Mouse (Mus musculus): ENCODE measurements around the gene Ccdc173. TPM values are rescaled to one million over a fixed set of nuclear protein-coding genes. Genes with fewer than 3 reads are reported as not detected.

Ccdc173 gene
- total RNA-seq (2021) (under 1 TPM; 0.59 to 0.65 TPM), polyA plus RNA-seq (2012; rRNA removed) (0.12 and 0.23 TPM in 2 replicates)
- long read RNA-seq, partial matches to known transcripts, result 0 of 1 reads
- long read RNA-seq, other reads (novel, unspliced or antisense), result 1 of 1 reads

- peak; percentile 96 to 98 for DNase-seq
- TF ChIP-seq CTCF (IDR thresholded peaks at IDR 0.05), result no peak
- TF ChIP-seq POLR2A (IDR thresholded peaks at IDR 0.05; ENCODE audit: insufficient read depth, low read depth, low read length), result peak; percentile 81
- TF ChIP-seq EP300 (IDR thresholded peaks at IDR 0.05; ENCODE audit: insufficient read depth, low read depth, low read length), result 0 out of 2 replicates have a peak, but pooled peaks have one; percentile 22
- peaks cover 2% of the 10 kb centered on the region for H3K4me1 ChIP-seq (ENCODE audit: control insufficient read depth, insufficient read depth, low read length)
- H3K27ac ChIP-seq, result peak within 1 kb of the TSS; percentile 84
- H3K79me2 ChIP-seq (replicated peaks; ENCODE audit: control insufficient read depth, insufficient read depth, low read length), result no peaks in the 10 kb centered on the region
- intact Hi-C loops (cut with DNase I), result loop anchor here (2.0 to 5.0 kb wide), 2 partner anchors 67 to 152 kb away; partner anchors contain the start of gene Ppig
- H3K9ac ChIP-seq (ENCODE audit: low read depth, low read length), result peak within 1 kb of the TSS; percentile 91
- no peaks in the 10 kb centered on the region for H3K27me3 ChIP-seq (ENCODE audit: control insufficient read depth, insufficient read depth, low read length)
- WGBS, result 1% methylated on average over 48 of the region's 48 CpGs
- H3K4me3 ChIP-seq, result peak within 1 kb of the TSS; percentile 86
- H3K36me3 ChIP-seq (ENCODE audit: control insufficient read depth, insufficient read depth, low read length), result peaks cover 4% of the 10 kb centered on the region
These were observed at the start of gene Ccdc173, which contains the start of gene Phospho2 for GRCm38 (mm10) chr2:69789429-69790069. TSS of gene Ccdc173 (minus strand) at chr2:69789575. TSS of gene Phospho2 (plus strand) at chr2:69789623.

GRCm38 (mm10) chr2:69838707-69839106, 49.3 kb upstream of the Ccdc173 start:
- no peaks in the 10 kb centered on the region for H3K4me1 ChIP-seq (ENCODE audit: control insufficient read depth, insufficient read depth, low read length)
- intact Hi-C loops (cut with DNase I), result no loop called here
- H3K27me3 ChIP-seq (ENCODE audit: control insufficient read depth, insufficient read depth, low read length), result no peaks in the 10 kb centered on the region
- TF ChIP-seq EP300 (IDR thresholded peaks at IDR 0.05; ENCODE audit: insufficient read depth, low read depth, low read length), result no peak
- no peak overlapping the region for H3K27ac ChIP-seq
- no peak overlapping the region for H3K4me3 ChIP-seq
- H3K36me3 ChIP-seq (ENCODE audit: control insufficient read depth, insufficient read depth, low read length), result no peaks in the 10 kb centered on the region
- H3K79me2 ChIP-seq (replicated peaks; ENCODE audit: control insufficient read depth, insufficient read depth, low read length), result no peaks in the 10 kb centered on the region
- no peak for DNase-seq
- no peak overlapping the region for H3K9ac ChIP-seq (ENCODE audit: low read depth, low read length)

GRCm38 (mm10) chr2:69837996-69838395, 48.6 kb upstream of the Ccdc173 start:
- no peak overlapping the region for H3K4me3 ChIP-seq
- WGBS, result 40% methylated on average over 3 of the region's 3 CpGs
- H3K9ac ChIP-seq (ENCODE audit: low read depth, low read length), result no peak overlapping the region
- intact Hi-C loops (cut with DNase I), result no loop called here
- DNase-seq, result no peak
- H3K79me2 ChIP-seq (replicated peaks; ENCODE audit: control insufficient read depth, insufficient read depth, low read length), result no peaks in the 10 kb centered on the region
- no peak for TF ChIP-seq CTCF (IDR thresholded peaks at IDR 0.05)
- TF ChIP-seq POLR2A (IDR thresholded peaks at IDR 0.05; ENCODE audit: insufficient read depth, low read depth, low read length), result no peak
- TF ChIP-seq EP300 (IDR thresholded peaks at IDR 0.05; ENCODE audit: insufficient read depth, low read depth, low read length), result no peak
- H3K27me3 ChIP-seq (ENCODE audit: control insufficient read depth, insufficient read depth, low read length), result no peaks in the 10 kb centered on the region
- H3K36me3 ChIP-seq (ENCODE audit: control insufficient read depth, insufficient read depth, low read length), result no peaks in the 10 kb centered on the region
- no peak overlapping the region for H3K27ac ChIP-seq
- no peaks in the 10 kb centered on the region for H3K4me1 ChIP-seq (ENCODE audit: control insufficient read depth, insufficient read depth, low read length)

- no peak for DNase-seq
- Histone ChIP-seq H3K27me3 (ENCODE audit: control insufficient read depth, insufficient read depth, low read length) (no peaks in the 10 kb centered on the region), H3K79me2 (replicated peaks; ENCODE audit: control insufficient read depth, insufficient read depth, low read length) (no peaks in the 10 kb centered on the region), H3K4me3 (no peak overlapping the region), H3K27ac (no peak overlapping the region), H3K4me1 (ENCODE audit: control insufficient read depth, insufficient read depth, low read length) (no peaks in the 10 kb centered on the region), H3K36me3 (ENCODE audit: control insufficient read depth, insufficient read depth, low read length) (no peaks in the 10 kb centered on the region), H3K9ac (ENCODE audit: low read depth, low read length) (no peak overlapping the region)
- TF ChIP-seq EP300 (IDR thresholded peaks at IDR 0.05; ENCODE audit: insufficient read depth, low read depth, low read length) (no peak), POLR2A (IDR thresholded peaks at IDR 0.05; ENCODE audit: insufficient read depth, low read depth, low read length) (no peak), CTCF (IDR thresholded peaks at IDR 0.05) (no peak)
- intact Hi-C loops (cut with DNase I), result no loop called here
- WGBS, result 85% methylated on average over 7 of the region's 7 CpGs
These were observed 48.0 kb upstream of the Ccdc173 start for GRCm38 (mm10) chr2:69837244-69837967.

GRCm38 (mm10) chr2:69830116-69830515, 40.7 kb upstream of the Ccdc173 start:
- TF ChIP-seq POLR2A (IDR thresholded peaks at IDR 0.05; ENCODE audit: insufficient read depth, low read depth, low read length) (no peak), EP300 (IDR thresholded peaks at IDR 0.05; ENCODE audit: insufficient read depth, low read depth, low read length) (no peak), CTCF (IDR thresholded peaks at IDR 0.05) (no peak)
- Histone ChIP-seq H3K79me2 (replicated peaks; ENCODE audit: control insufficient read depth, insufficient read depth, low read length) (no peaks in the 10 kb centered on the region), H3K9ac (ENCODE audit: low read depth, low read length) (no peak overlapping the region), H3K36me3 (ENCODE audit: control insufficient read depth, insufficient read depth, low read length) (no peaks in the 10 kb centered on the region), H3K27me3 (ENCODE audit: control insufficient read depth, insufficient read depth, low read length) (no peaks in the 10 kb centered on the region), H3K4me3 (no peak overlapping the region), H3K27ac (no peak overlapping the region), H3K4me1 (ENCODE audit: control insufficient read depth, insufficient read depth, low read length) (no peaks in the 10 kb centered on the region)
- DNase-seq, result no peak
- WGBS, result 73% methylated on average over 8 of the region's 8 CpGs
- intact Hi-C loops (cut with DNase I), result no loop called here

GRCm38 (mm10) chr2:69829680-69830079, 40.3 kb upstream of the Ccdc173 start:
- H3K27me3 ChIP-seq (ENCODE audit: control insufficient read depth, insufficient read depth, low read length), result no peaks in the 10 kb centered on the region
- WGBS, result 68% methylated on average over 2 of the region's 2 CpGs
- TF ChIP-seq EP300 (IDR thresholded peaks at IDR 0.05; ENCODE audit: insufficient read depth, low read depth, low read length) (no peak), POLR2A (IDR thresholded peaks at IDR 0.05; ENCODE audit: insufficient read depth, low read depth, low read length) (no peak), CTCF (IDR thresholded peaks at IDR 0.05) (no peak)
- no peaks in the 10 kb centered on the region for H3K79me2 ChIP-seq (replicated peaks; ENCODE audit: control insufficient read depth, insufficient read depth, low read length)
- H3K4me1 ChIP-seq (ENCODE audit: control insufficient read depth, insufficient read depth, low read length), result no peaks in the 10 kb centered on the region
- no peak overlapping the region for H3K27ac ChIP-seq
- no peaks in the 10 kb centered on the region for H3K36me3 ChIP-seq (ENCODE audit: control insufficient read depth, insufficient read depth, low read length)
- H3K9ac ChIP-seq (ENCODE audit: low read depth, low read length), result no peak overlapping the region
- no peak overlapping the region for H3K4me3 ChIP-seq
- no peak for DNase-seq
- intact Hi-C loops (cut with DNase I), result no loop called here
